Mouse (Mus musculus) MEL (cell line): ENCODE measurements at regions not wholly inside any gene's neighbourhood (a gene's known extent, or its start where the extent isn't known, plus 50 kb on each side); places are given as distances from the start of the nearest gene placed in this dataset.

Experiments
- CTCF ChIP-seq, 3 experiments: IDR thresholded peaks in 2 of 3; conservative IDR thresholded peaks in 1 of 3; 2 replicates each; pipeline ENCODE4 v1.5.1; 2011 to 2012; ENCODE audit warnings: low read length in 3 of 3, low read depth in 2 of 3, mild to moderate bottlenecking in 2 of 3, improper control_type of control experiment in 1 of 3, inconsistent platforms in 1 of 3, mixed read lengths in 1 of 3, moderate library complexity in 1 of 3; ENCODE audit not compliant: control insufficient read depth in 1 of 3, insufficient read depth in 1 of 3, poor library complexity in 1 of 3, severe bottlenecking in 1 of 3
- E2F4 ChIP-seq: IDR thresholded peaks from 2 replicates; pipeline ENCODE4 v1.6.1; 2011; ENCODE audit warnings: low read depth, low read length, improper control_type of control experiment, borderline replicate concordance
- EP300 ChIP-seq, 2 experiments: IDR thresholded peaks; 2 replicates each; pipeline ENCODE4 v1.6.1; 2011; ENCODE audit warnings: improper control_type of control experiment in 2 of 2, low read length in 2 of 2, low read depth in 1 of 2, mild to moderate bottlenecking in 1 of 2
- ETS1 ChIP-seq: IDR thresholded peaks from 2 replicates; pipeline ENCODE4 v1.6.1; 2012; ENCODE audit warnings: low read depth, mild to moderate bottlenecking, inconsistent platforms, low read length, improper control_type of control experiment, moderate library complexity
- JUND ChIP-seq: IDR thresholded peaks from 2 replicates; pipeline ENCODE4 v1.6.1; 2011; ENCODE audit warnings: low read depth, mild to moderate bottlenecking, improper control_type of control experiment, low read length
- MAFK ChIP-seq: IDR thresholded peaks from 2 replicates; pipeline ENCODE4 v1.6.1; 2011; ENCODE audit warnings: low read depth, mild to moderate bottlenecking, low read length, improper control_type of control experiment, borderline replicate concordance
- MYC ChIP-seq: IDR thresholded peaks from 2 replicates; pipeline ENCODE4 v1.6.1; 2011; ENCODE audit warnings: low read depth, mild to moderate bottlenecking, low read length, improper control_type of control experiment, moderate library complexity
- NRF1 ChIP-seq: IDR thresholded peaks from 2 replicates; pipeline ENCODE4 v1.6.1; 2014; ENCODE audit warnings: low read depth, mild to moderate bottlenecking, inconsistent platforms, low read length, improper control_type of control experiment, moderate library complexity; ENCODE audit not compliant: poor library complexity, insufficient read depth, severe bottlenecking
- SMC3 ChIP-seq: IDR thresholded peaks from 2 replicates; pipeline ENCODE4 v1.6.1; 2011; ENCODE audit warnings: low read depth, low read length, improper control_type of control experiment
- TCF12 ChIP-seq: IDR thresholded peaks from 2 replicates; pipeline ENCODE4 v1.6.1; 2014; ENCODE audit warnings: low read depth, mild to moderate bottlenecking, inconsistent platforms, low read length, improper control_type of control experiment, moderate library complexity
- USF1 ChIP-seq: IDR thresholded peaks from 2 replicates; pipeline ENCODE4 v1.6.1; 2014; ENCODE audit warnings: low read depth, mild to moderate bottlenecking, inconsistent platforms, low read length, improper control_type of control experiment, moderate library complexity
- ZC3H11A ChIP-seq: IDR thresholded peaks from 2 replicates; pipeline ENCODE4 v1.6.1; 2012; ENCODE audit warnings: low read depth, mild to moderate bottlenecking, inconsistent platforms, low read length, improper control_type of control experiment
- ZKSCAN1 ChIP-seq: IDR thresholded peaks from 2 replicates; pipeline ENCODE4 v1.6.1; 2012; ENCODE audit warnings: low read depth, mild to moderate bottlenecking, inconsistent platforms, low read length, improper control_type of control experiment, moderate library complexity

- no peak for TF ChIP-seq MAFK
- no peak for TF ChIP-seq JUND
- no peak for TF ChIP-seq E2F4
- no peak for TF ChIP-seq EP300 (IDR thresholded peaks at IDR 0.05; ENCODE audit: low read depth in 1 of 2, low read length in 2 of 2)
- no peak for TF ChIP-seq ETS1
- TF ChIP-seq MYC, result no peak
- TF ChIP-seq SMC3, result no peak
- TF ChIP-seq USF1, result no peak
- TF ChIP-seq ZC3H11A, result no peak
- TF ChIP-seq CTCF (IDR thresholded peaks at IDR 0.05 in 2 of 3, conservative IDR thresholded peaks at IDR 0.05 in 1 of 3; ENCODE audit: control insufficient read depth in 1 of 3, insufficient read depth in 1 of 3, low read depth in 2 of 3, low read length in 3 of 3, poor library complexity in 1 of 3, severe bottlenecking in 1 of 3), result no peak
- no peak for TF ChIP-seq NRF1
- TF ChIP-seq ZKSCAN1, result no peak
- TF ChIP-seq TCF12, result no peak
Observed at GRCm38 (mm10) chr8:93755981-93756380, 53.8 kb upstream of the Gnao1 start.
